Mouse (Mus musculus) embryonic facial prominence, embryonic 15.5 days (tissue): ENCODE data around the gene Fignl1. TPM values are rescaled to one million over a fixed set of nuclear protein-coding genes. Genes with fewer than 3 reads are reported as not detected.

Experiments
- polyA plus RNA-seq: library from polyadenylated mRNA; unstranded; fragments of >200 nt; fragmentation: Nextera tagmentation; extraction: Ambion mirVana; gene quantifications from 2 replicates; pipeline ENCODE4 v1.2.1, GENCODE M21; 2015

Fignl1 gene
- polyA plus RNA-seq, 1 experiment from 2014 or later, result 43.1 TPM

Other genes with a start within 250 kb of the Fignl1 start
- gene 4930512M02Rik, start 181.1 kb downstream of the Fignl1 start, polyA plus RNA-seq, result not detected in 2 replicates
- 2.2 and 2.5 TPM in 2 replicates for gene Ikzf1, start 124.0 kb downstream of the Fignl1 start, polyA plus RNA-seq
- gene Ddc, start 89.2 kb upstream of the Fignl1 start, polyA plus RNA-seq, result 20.7 and 24.2 TPM in 2 replicates
- 396 and 421 TPM in 2 replicates for gene Grb10, start 229.7 kb upstream of the Fignl1 start, polyA plus RNA-seq